Mouse (Mus musculus) neural tube, embryonic 15.5 days (tissue): ENCODE measurements around the gene Gm20388. TPM values are rescaled to one million over a fixed set of nuclear protein-coding genes. Genes with fewer than 3 reads are reported as not detected.
A peak's percentile ranks its signal among the peaks of the same experiment; 100 is the strongest.
"Not testable (repeated sequence)": the region's sequence is repeated elsewhere in the genome, so short reads cannot be mapped to it uniquely, and the experiment has no call there.

Source experiments
- ATAC-seq: fragments of 200-750 bp; cut with Nextera tagmentation; 2 replicates; pipeline ENCODE4 v1.8.0; 2017; ENCODE audit warnings: mild to moderate bottlenecking, moderate TSS enrichment, moderate library complexity; ENCODE audit not compliant: low FRiP score
- H3K27ac ChIP-seq: fragments of 300-500 bp; sonication (generic); replicated peaks from 2 replicates; pipeline ENCODE4 v1.5.1; 2015; ENCODE audit warnings: mild to moderate bottlenecking, inconsistent platforms
- H3K27me3 ChIP-seq: fragments of 300-500 bp; sonication (generic); replicated peaks from 2 replicates; pipeline ENCODE4 v1.6.1; 2015; ENCODE audit warnings: inconsistent platforms
- H3K36me3 ChIP-seq: fragments of 300-500 bp; sonication (generic); 2 replicates; pipeline ENCODE4 v1.6.1; 2015; ENCODE audit warnings: inconsistent platforms
- H3K4me1 ChIP-seq: fragments of 300-500 bp; sonication (generic); 2 replicates; pipeline ENCODE4 v1.6.1; 2015; ENCODE audit warnings: inconsistent platforms
- H3K4me2 ChIP-seq: fragments of 300-500 bp; sonication (generic); 2 replicates; pipeline ENCODE4 v1.6.1; 2015; ENCODE audit warnings: inconsistent platforms, mild to moderate bottlenecking, moderate library complexity
- H3K4me3 ChIP-seq: fragments of 300-500 bp; sonication (generic); replicated peaks from 2 replicates; pipeline ENCODE4 v1.5.1; 2015; ENCODE audit warnings: mild to moderate bottlenecking, inconsistent platforms
- H3K9ac ChIP-seq: fragments of 300-500 bp; sonication (generic); replicated peaks from 2 replicates; pipeline ENCODE4 v1.6.1; 2015; ENCODE audit warnings: mild to moderate bottlenecking, inconsistent platforms
- H3K9me3 ChIP-seq: fragments of 300-500 bp; sonication (generic); replicated peaks from 2 replicates; pipeline ENCODE4 v1.6.1; 2016; ENCODE audit warnings: inconsistent platforms
- WGBS: fragments of 180-500 bp; shearing (Covaris S2); methylation state at CpG from one replicate; pipeline ENCODE4 v1.1.7; 2015; ENCODE audit warnings: mixed read lengths; 5-methylcytosine and 5-hydroxymethylcytosine counted together
- polyA plus RNA-seq: library from polyadenylated mRNA; unstranded; fragments of >200 nt; fragmentation: Nextera tagmentation; extraction: Ambion mirVana; gene quantifications from 2 replicates; pipeline ENCODE4 v1.2.1, GENCODE M21; 2015

Gene Gm20388
- polyA plus RNA-seq, 1 experiment from 2014 or later, result not detected

DNA sequence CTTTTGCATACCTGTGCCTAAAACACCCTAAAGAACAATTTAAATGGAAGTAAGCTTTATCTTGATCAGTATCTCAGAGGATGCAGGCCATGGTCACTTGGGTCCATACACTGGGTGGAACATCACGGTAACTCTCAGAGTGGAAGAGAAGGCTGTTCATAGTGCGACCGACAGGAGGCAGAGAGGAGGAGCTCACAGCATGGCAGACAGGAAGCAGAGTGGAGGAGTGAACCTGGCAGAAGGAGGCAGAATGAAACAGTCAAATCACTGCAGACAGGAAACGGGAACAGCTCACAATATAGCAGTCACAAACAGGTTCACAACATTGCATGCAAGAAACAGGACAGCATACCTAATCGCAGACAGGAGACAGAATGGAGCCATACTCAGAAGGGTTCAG, 4239.9 kb downstream of the Gm20388 start:
- no peaks in the 10 kb centered on the region for H3K27me3 ChIP-seq
- no peak overlapping the region for H3K4me2 ChIP-seq
- no peaks in the 10 kb centered on the region for H3K36me3 ChIP-seq
- no peak overlapping the region for H3K27ac ChIP-seq
- no peak for ATAC-seq
- H3K9ac ChIP-seq, result no peak overlapping the region
- 87% methylated on average over 5 of the region's 5 CpGs for WGBS
- H3K9me3 ChIP-seq, result no peaks in the 10 kb centered on the region
- no peak overlapping the region for H3K4me3 ChIP-seq
- H3K4me1 ChIP-seq, result peaks cover 6% of the 10 kb centered on the region

DNA sequence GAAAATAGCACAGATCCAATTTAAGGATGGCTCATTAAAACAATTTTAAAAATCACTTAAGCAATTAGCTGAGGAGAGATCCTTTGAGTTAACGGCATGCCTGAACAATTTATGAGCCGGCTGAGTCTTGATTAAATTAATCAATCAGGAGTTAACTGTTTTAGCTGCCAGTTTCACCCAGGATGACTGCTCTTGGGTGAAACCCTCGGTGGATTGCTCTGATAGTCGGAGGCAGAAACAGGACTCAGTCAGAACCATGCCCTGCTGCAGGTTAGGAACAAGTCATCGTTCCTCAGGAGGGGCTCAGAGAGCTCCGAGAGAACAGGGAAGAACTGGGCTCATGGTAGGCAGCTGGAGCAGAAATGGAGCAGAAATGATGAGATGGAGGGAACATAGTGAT, 4241.2 kb downstream of the Gm20388 start:
- H3K27ac ChIP-seq, result no peak overlapping the region
- 47% methylated on average over 6 of the region's 6 CpGs for WGBS
- no peaks in the 10 kb centered on the region for H3K9me3 ChIP-seq
- no peak overlapping the region for H3K4me3 ChIP-seq
- no peaks in the 10 kb centered on the region for H3K36me3 ChIP-seq
- no peak overlapping the region for H3K4me2 ChIP-seq
- H3K27me3 ChIP-seq, result no peaks in the 10 kb centered on the region
- peaks cover 10% of the 10 kb centered on the region for H3K4me1 ChIP-seq
- ATAC-seq, result no peak
- H3K9ac ChIP-seq, result no peak overlapping the region

DNA sequence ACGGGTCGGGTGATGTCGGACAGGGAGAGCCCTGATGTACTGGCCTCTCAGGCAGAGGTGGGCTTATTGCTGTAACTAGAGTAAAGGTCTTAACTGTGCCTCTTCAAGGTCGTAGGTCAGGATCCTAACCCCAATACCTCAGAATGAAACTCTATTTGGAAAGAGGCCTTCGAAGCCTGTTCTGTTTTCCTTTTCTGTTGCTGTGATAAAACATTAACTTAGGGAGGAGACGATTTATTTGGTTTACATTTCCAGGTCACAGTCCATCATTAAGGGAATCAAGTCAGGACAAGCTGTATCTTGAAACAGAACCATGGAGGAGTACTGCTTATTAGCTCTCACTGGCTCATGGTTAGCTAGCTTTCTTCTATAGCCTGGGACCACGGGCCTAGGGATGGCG, 4242.1 kb downstream of the Gm20388 start:
- Histone ChIP-seq H3K36me3 (no peaks in the 10 kb centered on the region), H3K4me2 (no peak overlapping the region), H3K9ac (no peak overlapping the region), H3K27me3 (no peaks in the 10 kb centered on the region), H3K4me1 (peaks cover 10% of the 10 kb centered on the region), H3K9me3 (no peaks in the 10 kb centered on the region), H3K27ac (no peak overlapping the region), H3K4me3 (no peak overlapping the region)
- no peak for ATAC-seq
- WGBS, result 94% methylated on average over 8 of the region's 8 CpGs

DNA sequence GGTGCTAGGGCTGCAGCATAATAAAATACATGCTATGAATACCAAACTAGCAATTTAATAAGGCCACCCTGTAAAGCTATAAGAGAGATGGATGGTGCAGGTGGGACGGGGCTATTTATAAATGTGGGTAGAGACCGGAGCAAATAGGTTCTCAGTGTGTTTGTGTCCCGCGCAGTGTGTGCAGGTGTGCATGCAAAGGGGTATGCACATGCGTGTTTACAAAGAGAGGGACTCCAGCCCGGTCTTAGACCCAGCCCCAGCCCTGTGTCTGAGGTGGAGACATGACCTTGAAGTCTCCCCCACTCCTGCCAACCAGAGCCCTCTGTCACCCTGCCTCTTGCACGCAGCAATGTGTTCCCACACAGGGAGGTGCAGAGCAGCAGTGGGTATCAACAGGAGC, 4245.7 kb downstream of the Gm20388 start:
- Histone ChIP-seq H3K27me3 (no peaks in the 10 kb centered on the region), H3K36me3 (no peaks in the 10 kb centered on the region), H3K27ac (peak overlapping the region; percentile 24; the same call in 1 of the 2 replicates), H3K9me3 (no peaks in the 10 kb centered on the region), H3K4me1 (peaks cover 10% of the 10 kb centered on the region), H3K9ac (no peak overlapping the region), H3K4me2 (no peak overlapping the region), H3K4me3 (no peak overlapping the region)
- WGBS, result 56% methylated on average over 7 of the region's 7 CpGs
- peak; percentile 50; the same call in 1 of the 2 replicates for ATAC-seq

DNA sequence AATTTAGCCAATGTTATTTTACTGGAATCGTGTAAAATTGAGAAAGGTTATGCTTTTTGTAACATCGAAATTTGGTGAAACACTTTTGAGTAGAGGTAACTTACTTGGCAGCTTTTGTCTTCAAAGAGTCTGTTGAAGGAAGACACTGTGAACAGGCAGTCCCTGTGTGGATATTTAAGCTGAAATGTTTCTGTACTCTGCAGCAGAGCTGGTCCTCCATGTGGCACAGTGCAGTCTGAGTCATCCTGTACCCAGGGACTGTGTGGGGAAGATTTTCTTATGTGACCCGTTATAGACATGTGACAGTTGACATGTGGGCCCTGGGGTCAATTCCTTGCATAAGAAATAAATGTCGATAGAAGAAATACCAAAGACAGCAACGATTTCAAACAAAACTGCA, 4251.0 kb downstream of the Gm20388 start:
- Histone ChIP-seq H3K4me2 (no peak overlapping the region), H3K4me1 (no peaks in the 10 kb centered on the region), H3K9me3 (no peaks in the 10 kb centered on the region), H3K4me3 (no peak overlapping the region), H3K27ac (no peak overlapping the region), H3K27me3 (no peaks in the 10 kb centered on the region), H3K9ac (no peak overlapping the region), H3K36me3 (no peaks in the 10 kb centered on the region)
- ATAC-seq, result no peak
- 87% methylated on average over 5 of the region's 5 CpGs for WGBS

DNA sequence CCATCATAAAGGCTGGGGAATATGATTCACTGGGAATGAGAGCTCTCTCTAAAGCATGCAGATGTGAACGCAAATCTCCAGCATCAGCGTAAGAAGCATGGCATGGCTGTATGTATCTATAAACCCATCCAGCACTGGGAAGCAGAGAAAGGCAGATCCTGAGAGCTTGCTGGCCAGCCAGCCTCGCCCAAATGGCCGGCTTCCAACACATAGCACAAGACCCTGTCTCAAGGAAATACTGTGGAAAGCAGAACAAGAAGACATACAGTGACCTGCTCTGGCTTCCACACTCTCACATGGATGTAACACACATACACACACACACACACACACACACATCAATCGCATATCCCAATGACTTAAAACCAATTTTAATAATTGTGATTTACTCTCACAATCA, 4252.6 kb downstream of the Gm20388 start:
- no peak overlapping the region for H3K9ac ChIP-seq
- no peak for ATAC-seq
- H3K4me2 ChIP-seq, result no peak overlapping the region
- H3K27ac ChIP-seq, result no peak overlapping the region
- no peak overlapping the region for H3K4me3 ChIP-seq
- H3K4me1 ChIP-seq, result no peaks in the 10 kb centered on the region
- no peaks in the 10 kb centered on the region for H3K9me3 ChIP-seq
- 85% methylated on average over 5 of the region's 5 CpGs for WGBS
- H3K36me3 ChIP-seq, result no peaks in the 10 kb centered on the region
- no peaks in the 10 kb centered on the region for H3K27me3 ChIP-seq

DNA sequence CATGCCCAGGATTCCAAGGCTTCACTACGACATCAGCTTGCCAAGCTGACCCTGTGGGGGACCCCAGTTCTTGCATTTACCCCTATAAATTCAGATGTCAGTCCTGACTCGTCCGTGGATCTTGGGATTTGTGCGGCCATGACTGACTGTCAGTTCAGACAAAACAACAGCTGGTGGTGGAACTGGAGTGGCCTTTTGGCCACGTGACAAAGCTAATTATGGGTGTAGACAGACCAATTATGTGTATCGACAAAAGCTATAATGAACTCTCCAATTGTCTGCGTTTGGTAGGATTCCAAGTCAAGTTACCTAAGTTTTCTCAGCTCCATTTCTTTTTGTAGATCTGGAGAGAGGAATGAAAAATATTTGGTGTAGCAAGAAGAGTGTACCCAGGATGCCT, 4259.1 kb downstream of the Gm20388 start:
- Histone ChIP-seq H3K27ac (no peak overlapping the region), H3K27me3 (no peaks in the 10 kb centered on the region), H3K9me3 (no peaks in the 10 kb centered on the region), H3K4me1 (peaks cover 26% of the 10 kb centered on the region), H3K9ac (no peak overlapping the region), H3K4me2 (no peak overlapping the region), H3K36me3 (no peaks in the 10 kb centered on the region), H3K4me3 (no peak overlapping the region)
- 45% methylated on average over 7 of the region's 7 CpGs for WGBS
- no peak for ATAC-seq

DNA sequence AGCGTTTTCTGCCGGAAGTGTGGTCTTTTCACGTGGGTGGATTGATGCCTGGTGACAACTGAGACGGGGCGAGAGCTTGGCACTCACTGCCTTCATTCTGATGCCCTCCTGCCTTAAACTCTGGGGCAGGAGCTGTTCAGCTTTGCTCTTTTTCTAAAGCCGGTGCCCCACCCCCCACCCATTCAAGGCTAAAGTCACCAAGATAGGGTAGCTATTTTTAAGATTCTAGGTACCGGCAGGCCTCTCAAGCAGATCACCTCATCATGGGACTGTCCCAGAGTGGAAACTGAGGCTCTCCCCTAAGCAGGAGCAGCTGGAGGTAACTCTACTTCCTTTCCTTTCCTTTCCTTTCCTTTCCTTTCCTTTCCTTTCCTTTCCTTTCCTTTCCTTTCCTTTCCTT, 4260.0 kb downstream of the Gm20388 start:
- 84% methylated on average over 7 of the region's 7 CpGs for WGBS
- Histone ChIP-seq H3K4me1 (peaks cover 31% of the 10 kb centered on the region), H3K9ac (no peak overlapping the region), H3K4me3 (no peak overlapping the region), H3K27me3 (no peaks in the 10 kb centered on the region), H3K4me2 (no peak overlapping the region), H3K27ac (no peak overlapping the region), H3K36me3 (no peaks in the 10 kb centered on the region), H3K9me3 (no peaks in the 10 kb centered on the region)
- no peak for ATAC-seq

DNA sequence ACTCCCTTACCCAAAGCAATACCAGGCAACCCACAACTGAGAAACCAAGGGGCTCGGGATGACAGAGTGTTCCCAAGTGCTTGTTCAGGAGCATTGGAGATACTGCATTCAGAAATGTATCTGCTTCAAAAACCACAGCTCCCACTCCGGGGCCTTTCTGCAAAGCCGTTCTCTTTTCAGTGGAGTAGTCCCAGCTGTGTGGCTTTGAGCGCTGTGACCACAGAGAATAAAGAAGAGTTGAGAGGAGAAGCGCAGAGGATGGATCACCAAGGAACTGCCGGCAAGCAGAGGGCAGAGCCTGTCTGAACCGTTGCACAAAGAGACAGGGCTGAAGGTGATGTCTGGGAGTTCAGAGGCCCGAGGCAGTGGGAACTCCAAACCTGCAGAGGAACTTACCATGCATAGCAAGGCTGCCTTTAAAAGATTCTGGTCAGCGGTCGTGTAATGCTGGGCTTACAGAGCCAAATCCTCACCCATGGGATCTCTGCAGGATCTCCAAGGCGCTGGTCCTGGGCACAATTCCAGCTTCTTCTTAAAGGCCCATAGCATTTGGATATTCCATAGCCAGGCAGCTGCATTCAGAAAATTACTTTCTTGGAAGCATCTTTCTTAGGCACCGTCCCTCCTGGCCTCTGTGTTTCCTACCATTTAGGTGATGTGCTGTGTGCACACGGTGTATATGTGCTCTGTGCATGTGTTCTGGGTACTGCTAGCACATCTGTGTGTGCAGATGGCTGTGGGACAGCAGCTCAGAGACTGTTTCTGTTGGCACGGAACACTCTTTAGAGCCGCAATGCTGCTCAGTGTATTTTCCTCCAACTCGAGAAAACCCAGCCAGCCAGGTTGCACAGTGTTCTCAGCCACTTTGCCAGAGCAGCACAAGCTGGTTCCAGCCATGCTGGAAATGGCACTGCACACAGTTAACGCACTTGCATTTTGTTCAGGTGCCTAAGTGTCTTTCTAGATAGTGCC, 4261.2 kb downstream of the Gm20388 start:
- H3K9ac ChIP-seq, result no peak overlapping the region

DNA sequence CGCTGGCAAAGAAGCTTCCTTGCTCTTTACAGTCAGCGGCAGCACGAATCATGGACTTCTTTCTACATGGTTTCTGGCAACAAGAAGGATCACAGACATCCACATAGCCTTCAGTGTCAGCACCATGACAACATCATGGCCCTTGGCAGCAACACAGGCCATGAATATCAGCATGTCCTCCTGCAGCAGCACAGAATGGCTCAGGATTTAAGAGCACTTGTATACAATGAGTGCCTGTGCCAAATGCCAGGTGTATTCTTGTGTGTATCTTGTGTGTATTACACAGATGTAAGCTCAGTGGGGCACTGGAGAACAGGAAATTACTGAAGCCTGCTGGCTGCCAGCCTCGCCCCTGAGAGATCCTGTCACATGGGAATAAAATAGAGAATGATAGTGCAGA, 4263.0 kb downstream of the Gm20388 start:
- WGBS, result 73% methylated on average over 4 of the region's 4 CpGs
- ATAC-seq, result no peak; the same call in 1 of the 2 replicates
- peaks cover 41% of the 10 kb centered on the region for H3K4me1 ChIP-seq

More for the DNA sequence above, 4261.2 kb downstream of the Gm20388 start:
- WGBS, result 46% methylated on average over 17 of the region's 17 CpGs
- Histone ChIP-seq H3K36me3 (no peaks in the 10 kb centered on the region), H3K4me1 (peaks cover 41% of the 10 kb centered on the region), H3K9me3 (no peaks in the 10 kb centered on the region), H3K4me3 (no peak overlapping the region), H3K4me2 (0 out of 2 replicates have a peak overlapping the region, but pooled peaks have one; percentile 9), H3K27me3 (no peaks in the 10 kb centered on the region), H3K27ac (peak overlapping the region; percentile 38)
- ATAC-seq, result 0 out of 2 replicates have a peak, but pooled peaks have one; percentile 23

DNA sequence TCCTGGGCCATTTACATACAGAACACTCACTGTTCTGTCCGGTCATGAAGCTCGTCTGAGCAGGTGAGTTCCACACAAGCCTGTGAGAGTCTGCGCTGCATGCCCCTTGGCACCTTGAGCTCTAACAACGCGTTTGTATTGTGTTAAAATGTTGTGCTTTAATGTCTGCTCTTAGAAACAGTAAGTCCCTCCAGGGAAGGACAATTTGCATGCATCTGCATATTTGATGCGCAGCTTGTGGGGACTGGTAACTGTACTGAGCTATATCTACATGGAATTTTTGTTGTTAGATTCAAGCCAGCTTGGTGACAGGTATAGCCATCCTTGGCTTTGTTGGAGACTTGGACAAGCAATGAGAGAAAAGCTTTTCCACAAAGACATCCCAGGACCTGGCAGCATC, 4265.5 kb downstream of the Gm20388 start:
- Histone ChIP-seq H3K4me3 (no peak overlapping the region), H3K9ac (no peak overlapping the region), H3K27ac (peak overlapping the region; percentile 46; the same call in 1 of the 2 replicates), H3K27me3 (no peaks in the 10 kb centered on the region), H3K36me3 (no peaks in the 10 kb centered on the region), H3K9me3 (no peaks in the 10 kb centered on the region), H3K4me2 (no peak overlapping the region), H3K4me1 (peaks cover 41% of the 10 kb centered on the region)
- ATAC-seq, result no peak
- 40% methylated on average over 6 of the region's 6 CpGs for WGBS

More for the DNA sequence above, 4263.0 kb downstream of the Gm20388 start:
- H3K4me3 ChIP-seq, result no peak overlapping the region
- H3K36me3 ChIP-seq, result no peaks in the 10 kb centered on the region
- H3K9ac ChIP-seq, result no peak overlapping the region
- H3K27ac ChIP-seq, result 0 out of 2 replicates have a peak overlapping the region, but pooled peaks have one; percentile 23
- H3K27me3 ChIP-seq, result no peaks in the 10 kb centered on the region
- H3K9me3 ChIP-seq, result no peaks in the 10 kb centered on the region
- H3K4me2 ChIP-seq, result no peak overlapping the region

DNA sequence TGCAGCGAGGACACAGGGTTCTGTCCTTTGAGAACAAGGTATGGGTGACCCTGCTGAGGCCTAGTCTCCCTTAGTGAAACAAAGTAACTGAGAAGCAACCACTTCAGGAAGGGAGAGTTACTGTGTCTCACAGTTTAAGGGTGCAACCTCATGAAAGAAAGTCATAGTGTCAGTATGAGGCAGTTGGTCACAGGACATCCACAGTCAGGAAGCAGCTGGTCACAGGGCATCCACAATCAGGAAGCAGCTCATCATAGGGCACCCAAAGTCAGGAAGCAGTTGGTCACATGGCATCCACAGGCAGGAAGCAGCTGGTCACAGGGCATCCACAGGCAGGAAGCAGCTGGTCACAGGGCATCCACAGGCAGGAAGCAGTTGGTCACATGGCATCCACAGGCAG, 4266.5 kb downstream of the Gm20388 start:
- not testable (repeated sequence) for H3K9ac ChIP-seq, H3K27me3 ChIP-seq, H3K27ac ChIP-seq, H3K36me3 ChIP-seq, H3K4me2 ChIP-seq, ATAC-seq, H3K4me3 ChIP-seq, H3K9me3 ChIP-seq
- peaks cover 36% of the 10 kb centered on the region for H3K4me1 ChIP-seq
- WGBS, result 90% methylated on average over 1 of the region's 1 CpGs
